Mouse (Mus musculus): ENCODE results near the gene Slco3a1.

Slco3a1 gene

DNA sequence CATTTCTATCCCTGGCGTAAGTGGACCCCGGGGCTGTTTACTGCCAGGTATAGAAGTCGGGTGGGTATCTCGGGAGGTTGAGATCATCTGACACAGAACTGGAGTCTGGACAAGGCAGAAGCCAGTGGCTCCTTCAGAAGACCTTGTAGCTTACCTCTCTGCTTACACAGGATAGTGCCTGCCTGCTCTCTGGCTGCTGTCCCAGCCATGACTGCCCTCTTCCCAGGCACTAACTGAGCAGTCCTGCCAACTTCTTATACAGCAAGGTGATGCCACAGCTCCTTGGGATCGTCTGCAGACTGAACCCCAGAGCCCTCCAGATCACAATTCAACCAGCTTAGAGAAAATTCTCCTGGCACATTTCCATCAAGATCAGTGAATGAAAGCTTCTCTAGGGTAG lies 26.4 kb downstream of the Slco3a1 start:
- no peak for DNase-seq (ENCODE audit: low spot score)

DNA sequence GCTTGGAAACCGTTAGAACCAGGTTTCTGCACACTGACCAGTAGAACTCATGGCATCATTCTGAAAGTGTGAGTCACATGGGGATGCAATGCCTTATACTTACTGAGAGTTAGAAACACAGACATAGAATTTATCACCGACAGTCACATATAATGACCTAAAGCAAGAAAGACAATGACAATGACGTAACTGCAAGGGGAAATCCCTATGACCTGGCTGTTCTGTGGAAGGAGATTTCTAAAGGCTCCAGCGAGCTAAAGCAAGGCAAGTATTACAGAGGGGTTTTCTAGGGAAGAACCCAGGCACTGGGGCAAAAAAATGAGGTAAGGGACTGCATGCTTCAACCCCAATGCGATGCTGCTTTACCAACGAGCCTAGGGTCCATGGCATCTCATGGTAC lies 26.9 kb downstream of the Slco3a1 start:
- DNase-seq (ENCODE audit: low spot score) = no peak

DNA sequence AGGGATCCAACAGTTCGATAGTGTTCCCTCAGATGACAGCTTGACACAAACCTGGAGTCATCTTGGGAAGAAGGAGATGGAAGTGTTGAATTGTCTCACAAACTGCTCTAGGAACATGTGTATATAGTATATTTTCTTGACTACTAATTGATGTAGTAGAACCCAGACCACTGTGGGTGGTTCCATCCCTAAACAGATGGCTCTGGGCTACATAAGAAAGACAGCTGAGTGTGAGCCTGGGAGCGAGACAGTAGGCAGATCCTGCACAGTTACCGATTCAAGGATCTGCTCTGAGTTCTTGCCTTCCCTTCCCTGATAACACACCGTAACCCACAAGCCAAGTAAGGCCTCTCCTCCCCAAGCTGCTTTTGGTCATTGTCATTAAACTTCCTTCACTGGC lies 28.6 kb downstream of the Slco3a1 start:
- DNase-seq (ENCODE audit: low spot score) = no peak

DNA sequence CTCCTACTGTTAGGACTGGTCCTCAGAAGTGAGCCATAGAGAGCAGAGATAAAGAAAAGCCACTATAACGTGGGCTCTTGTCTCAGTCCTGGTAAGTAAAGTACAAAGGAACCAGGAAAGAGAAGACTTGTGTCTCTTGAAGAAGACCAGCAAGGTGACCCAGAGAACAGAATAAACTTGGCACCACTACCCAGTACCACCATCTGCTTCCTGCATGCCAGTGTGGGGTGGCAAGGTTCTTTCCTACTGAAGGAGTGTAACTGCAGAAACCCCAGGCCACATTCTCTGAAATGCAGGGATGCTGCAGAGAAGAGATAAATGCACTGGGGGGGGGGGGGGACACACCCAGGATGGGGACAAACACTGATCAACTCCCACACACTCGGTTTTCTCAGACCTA lies 29.0 kb downstream of the Slco3a1 start:
- no peak for DNase-seq (ENCODE audit: low spot score)

DNA sequence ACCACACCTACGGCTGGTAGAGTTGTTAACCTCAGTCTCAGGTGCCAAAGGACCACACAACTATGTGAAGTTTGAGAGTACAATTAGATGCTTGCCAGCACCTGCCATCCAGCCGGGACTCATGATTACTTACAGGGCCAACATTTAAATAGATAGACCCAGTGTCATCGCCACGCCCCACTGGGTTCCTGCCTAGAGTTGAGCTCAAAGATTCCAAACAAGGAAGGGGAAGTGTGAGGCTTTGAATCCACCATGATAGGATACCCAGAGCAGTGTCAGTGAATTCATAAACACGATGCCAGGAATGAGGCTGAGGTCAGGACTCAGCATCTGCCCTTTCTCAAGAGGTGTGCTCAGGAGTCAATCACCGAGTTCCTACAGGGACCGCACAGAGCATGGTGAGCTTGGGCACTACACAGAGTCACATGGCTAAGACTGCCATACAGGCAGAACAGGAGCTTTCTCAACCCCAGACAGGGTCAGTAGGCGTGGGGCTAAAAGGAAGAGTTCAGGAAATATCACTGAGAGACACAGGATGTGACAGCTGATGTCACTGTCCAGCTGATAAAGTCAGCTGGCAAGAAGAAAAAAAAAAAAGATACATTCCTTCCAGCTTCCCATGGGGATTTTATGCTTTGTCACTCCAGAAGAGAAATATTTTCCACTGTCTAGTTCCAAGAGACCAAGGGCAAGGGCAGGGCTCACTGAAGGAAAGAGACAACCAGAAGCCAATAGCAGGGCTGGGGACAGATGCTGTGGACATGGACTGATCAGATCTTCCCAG lies 30.2 kb downstream of the Slco3a1 start:
- DNase-seq (ENCODE audit: low spot score) = no peak

DNA sequence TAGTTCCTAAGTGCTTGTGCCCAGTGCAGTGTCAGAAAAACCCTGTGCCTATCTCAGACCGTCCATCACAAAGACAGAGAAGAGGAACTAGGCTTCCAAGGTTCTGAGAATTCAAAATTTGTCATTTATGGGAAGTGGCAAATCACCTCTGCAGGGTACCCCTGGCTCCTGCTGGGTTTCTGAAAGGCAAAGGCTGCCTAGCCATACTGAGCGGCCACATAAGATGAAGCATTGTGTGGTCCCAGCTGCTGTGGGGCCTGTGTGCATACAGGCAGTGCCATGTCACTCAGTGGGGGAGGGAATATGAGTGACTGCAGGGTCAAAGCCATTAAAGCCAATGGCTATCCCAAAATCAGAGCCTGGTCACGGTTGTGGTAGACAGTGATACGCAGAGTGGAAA lies 31.5 kb downstream of the Slco3a1 start:
- DNase-seq (ENCODE audit: low spot score) = peak; percentile 14

DNA sequence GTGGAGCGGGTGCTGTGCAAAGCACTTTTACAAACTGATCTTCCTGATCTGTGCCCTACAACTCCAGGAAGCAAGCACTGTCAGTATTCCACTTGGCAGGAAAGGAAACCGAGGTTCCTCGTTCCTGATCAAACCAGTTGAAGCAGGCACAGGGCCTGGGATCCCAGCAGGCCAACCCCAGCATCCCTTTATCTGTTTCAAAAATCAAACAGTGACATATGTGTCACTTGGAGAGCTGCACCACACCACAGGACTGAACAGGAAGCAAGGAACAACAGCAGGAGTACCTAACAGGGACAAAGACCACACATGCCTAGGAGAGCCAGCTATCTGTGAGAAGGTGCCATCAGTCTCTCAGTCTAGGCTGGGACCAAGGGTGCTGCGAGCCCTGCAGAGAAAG lies 32.3 kb downstream of the Slco3a1 start:
- DNase-seq (ENCODE audit: low spot score) = no peak

DNA sequence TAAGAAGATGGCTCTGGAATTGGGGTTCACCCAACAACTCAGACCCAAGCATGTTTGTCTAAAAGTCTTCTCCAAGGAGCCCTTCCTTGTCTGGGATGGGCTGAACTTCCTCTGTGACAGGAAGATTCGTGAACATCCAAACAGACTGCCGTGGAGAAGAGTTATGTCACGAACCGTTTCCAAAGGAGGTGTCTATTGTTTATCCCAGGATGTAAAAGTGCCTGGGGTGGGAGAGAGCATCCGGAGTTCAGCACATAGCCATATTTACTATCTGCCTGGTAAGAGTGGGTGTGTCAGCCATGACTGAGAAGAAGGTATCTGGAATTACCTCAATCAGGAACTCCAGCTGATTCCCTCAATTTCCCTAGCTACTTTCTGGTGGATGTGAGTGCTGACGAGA lies 35.2 kb downstream of the Slco3a1 start:
- no peak for DNase-seq (ENCODE audit: low spot score)

DNA sequence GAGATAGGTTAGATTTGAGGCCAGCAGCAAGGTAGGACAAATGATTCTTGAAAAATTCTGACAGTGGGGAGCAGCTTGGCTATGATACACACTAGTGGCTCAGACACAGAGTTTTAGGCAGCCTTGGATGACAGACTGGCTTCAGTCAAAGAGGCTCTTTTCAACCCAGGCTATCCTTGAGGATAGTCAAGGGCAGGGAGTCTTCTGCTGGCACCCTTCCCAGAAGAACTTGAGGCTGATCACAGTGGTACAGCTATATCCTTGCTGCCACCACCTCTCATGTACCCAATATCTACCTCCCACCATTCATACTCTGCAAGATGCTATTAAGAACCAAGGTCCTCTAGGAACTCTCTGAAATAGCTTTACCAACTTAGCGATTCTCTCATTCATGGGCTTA lies 35.8 kb downstream of the Slco3a1 start:
- DNase-seq (ENCODE audit: low spot score) = no peak

DNA sequence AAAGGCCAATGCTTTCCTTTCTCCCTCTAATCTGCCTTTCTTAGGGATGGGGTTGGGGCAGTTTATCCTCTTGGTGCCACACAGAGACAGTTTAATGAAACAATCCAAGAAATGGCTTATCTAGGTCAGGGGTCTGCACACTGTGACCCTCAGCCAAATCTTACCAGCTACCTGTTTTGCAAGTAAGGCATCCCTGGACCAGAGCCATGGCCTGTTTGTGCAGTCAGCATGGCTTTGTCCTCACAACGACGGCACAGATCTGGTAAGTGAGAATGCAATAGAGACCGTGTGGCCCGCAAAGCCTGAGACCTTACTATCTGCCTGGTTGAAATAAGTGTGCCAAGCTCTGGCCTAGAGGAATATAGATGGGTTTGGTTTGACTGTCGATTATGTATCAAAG lies 36.3 kb downstream of the Slco3a1 start:
- no peak for DNase-seq (ENCODE audit: low spot score)

DNA sequence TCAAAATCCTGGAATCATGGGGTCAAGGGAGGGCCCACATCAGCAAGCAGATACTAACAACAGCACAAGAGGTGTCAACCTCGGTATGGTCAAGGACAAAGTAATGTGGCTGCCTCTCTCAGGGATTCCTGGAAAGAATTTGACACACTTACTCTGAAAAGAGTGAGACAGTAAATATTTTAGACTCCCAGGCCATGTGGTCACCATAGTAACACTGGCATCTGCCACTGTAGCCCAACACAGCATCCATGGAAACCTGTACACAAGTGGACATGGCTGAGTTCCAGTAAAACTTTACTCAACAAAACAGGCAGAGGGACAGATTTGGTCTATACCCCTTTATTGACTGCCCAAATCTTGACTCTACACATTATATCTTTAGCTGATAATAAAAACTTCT lies 43.9 kb downstream of the Slco3a1 start:
- DNase-seq (ENCODE audit: low spot score) = no peak

DNA sequence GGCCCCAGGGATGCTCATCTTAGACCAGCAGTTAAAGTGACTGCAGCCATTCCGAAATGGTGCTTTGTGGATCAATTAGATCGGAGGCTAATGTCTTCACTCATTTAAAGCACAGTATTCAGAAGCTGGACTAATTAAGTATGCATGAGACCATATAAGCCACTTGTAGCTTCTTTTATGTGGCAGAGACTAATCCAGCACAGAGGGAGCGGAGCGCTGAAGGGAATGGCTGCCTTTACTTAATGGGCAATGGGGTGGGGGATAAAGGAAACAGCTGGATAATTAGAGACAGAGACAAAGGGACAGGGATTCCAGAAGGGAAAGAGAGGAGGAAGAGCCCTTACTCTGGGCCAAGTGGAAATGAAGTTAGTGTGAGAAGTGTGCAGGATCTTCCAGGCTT lies 46.4 kb downstream of the Slco3a1 start:
- no peak for DNase-seq (ENCODE audit: low spot score)

DNA sequence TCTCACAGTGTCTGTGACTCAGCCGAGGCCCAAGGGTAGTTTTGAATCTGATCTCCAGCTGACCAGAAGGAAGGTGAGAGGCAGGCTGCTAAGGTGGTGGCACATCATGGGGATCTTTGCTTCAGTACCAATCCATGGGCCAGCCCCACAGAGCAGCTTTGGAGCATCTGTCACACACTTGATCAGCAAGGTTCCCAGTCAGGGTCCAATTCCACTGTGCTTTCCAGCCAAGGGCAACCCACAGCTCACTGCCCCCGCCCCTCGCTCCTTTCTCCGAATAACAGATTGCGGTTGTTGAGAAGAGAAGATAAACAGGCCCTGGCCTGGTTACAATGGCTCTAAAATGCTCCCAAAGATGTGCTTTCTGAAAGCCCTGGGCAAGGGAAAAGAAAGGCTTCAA lies 47.7 kb downstream of the Slco3a1 start:
- no peak for DNase-seq (ENCODE audit: low spot score)

DNA sequence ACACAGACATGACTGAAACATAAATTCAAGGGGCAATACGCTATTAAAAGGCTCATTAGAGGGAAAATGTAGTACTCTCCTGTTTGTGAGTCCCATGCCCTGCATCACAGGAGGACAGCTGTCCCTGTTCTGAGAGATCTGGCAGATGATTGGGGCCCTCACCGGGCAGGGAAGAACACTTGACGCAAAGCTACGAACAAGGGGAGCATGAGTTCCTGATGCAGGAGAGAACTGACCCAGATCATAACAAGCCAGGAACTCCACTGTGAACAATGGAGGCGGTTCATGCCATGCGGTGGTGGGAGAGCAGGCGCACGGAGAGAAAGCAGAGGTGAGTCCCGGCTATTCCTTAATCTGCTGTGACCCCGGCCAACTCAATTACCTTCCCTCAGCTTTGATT lies 48.9 kb downstream of the Slco3a1 start:
- no peak for DNase-seq (ENCODE audit: low spot score)

DNA sequence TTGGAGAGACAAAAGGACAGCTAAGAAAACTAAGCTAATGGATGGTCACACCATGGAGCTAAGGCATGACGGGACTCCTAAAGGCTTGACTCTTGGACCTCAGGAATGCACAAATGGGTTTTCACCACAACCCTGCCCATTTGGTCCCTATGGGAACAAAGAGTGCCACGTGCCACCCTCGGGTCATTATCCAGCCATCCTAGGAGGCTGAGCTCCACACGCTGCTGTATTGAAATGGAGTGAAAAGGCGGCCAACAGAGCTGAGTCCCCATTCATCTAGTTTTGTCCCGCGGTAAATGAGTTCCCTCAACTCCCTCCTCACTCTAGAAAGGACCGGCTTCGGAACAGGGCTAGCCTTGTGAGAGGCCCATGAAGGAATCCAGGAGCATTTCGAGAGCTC lies 53.4 kb downstream of the Slco3a1 start:
- DNase-seq (ENCODE audit: low spot score) = peak; percentile 66

DNA sequence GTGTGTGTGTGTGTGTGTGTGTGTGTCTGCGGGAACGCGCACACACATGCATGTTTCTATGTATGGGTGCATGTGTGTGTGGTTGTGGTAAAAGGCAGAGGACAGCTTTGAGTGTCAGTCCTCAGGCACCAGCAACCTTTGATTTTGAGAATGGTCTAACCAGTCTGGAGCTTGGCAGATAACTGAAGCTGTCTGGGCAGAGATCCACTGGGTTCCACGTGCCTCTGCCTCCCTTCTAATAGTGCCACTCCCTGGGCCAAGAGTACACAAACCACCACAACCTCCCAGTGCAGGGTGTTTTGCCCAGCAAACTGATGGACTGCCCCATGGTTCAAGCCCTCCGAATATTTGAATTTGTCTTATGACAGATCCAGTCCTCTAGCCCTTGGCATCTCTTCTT lies 55.1 kb downstream of the Slco3a1 start:
- DNase-seq (ENCODE audit: low spot score) = no peak

DNA sequence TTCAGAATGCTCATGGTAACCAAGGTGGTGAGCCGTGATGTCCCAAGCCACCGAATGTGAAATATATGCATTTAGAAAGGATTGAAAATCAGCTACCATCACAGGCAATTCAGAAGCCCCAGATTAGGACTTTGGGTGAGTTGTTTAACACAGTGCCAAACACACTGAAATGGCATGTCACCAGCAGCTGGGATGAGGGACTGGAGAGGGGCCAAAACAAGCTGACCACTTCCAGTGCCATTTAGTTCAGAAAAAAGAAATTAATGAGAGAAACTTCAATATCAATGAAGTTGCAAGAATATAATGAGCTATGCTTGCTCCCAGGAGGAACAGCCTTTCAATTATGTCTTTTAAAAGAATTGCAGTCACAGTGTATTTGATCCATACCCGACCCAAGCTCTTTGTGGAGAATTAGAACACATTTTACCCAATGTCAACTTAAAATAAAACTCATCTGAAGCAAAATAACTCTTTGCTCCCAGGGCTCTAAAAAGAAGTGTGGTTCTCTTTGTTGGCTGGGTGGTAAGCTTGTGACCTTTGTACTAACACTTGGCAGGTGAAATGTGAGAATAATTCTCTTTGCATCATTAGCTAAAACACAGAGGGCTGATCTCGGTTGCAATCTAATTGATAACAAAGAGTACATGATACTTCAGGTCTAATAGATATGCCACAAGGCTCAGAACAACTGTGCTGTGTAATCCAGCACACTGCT lies 56.2 kb downstream of the Slco3a1 start:
- no peak for DNase-seq (ENCODE audit: low spot score)

DNA sequence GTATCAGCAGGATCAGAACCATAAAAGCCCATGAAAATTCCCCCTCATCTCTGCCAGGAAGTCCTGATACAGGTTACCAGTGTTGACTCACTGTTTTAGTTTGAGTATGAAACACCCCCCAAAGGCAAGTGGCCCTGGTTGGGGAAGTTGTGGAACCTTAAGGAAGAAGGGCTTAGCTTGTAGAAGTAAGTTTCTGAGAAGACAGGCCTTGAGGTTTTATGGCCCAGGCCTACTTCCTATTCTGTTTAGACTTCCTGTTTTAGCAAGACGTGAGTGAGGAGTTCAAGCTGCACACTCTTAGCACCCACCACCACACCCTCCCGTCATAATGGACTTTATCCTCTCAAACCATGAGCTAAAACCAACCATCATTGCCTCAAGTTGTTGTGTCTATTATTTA lies 57.4 kb downstream of the Slco3a1 start:
- DNase-seq (ENCODE audit: low spot score) = no peak

DNA sequence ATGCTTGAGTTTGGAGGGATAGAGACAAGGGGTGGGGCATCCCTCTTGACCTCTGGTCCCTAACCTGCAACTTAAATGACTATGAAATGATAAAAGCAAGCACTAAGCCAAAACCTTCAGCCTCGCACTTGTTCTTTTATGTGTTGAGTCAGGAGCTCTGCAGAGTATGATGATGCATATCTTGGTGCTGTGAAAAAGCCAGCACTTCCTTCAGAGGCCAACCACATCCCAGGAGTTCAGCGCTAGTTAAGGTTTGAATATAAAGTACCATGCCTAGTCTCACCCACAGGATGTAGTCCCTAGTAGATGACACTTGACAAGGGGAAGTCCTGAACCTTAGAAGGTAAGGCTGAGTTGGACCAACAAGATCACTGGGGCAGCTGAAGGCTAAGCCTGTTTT lies 59.1 kb downstream of the Slco3a1 start:
- DNase-seq (ENCODE audit: low spot score) = no peak

DNA sequence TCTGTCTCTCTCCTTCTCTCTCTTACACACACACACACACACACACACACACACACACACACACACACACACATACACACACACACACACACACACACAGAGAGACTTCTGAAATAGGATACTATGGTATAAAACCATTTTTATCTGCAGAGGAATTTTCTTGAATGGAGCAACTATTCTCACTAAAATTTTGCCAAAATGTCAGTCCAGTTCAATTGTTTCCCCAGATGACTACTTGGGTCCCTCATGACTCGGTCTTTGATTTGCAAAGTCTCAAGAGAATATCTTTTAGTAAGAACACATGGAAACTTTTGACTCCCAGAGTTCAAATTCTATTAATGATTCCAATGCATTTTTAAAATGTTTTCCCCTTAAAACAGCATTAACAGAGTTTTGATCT lies 60.8 kb downstream of the Slco3a1 start:
- DNase-seq (ENCODE audit: low spot score) = no peak

DNA sequence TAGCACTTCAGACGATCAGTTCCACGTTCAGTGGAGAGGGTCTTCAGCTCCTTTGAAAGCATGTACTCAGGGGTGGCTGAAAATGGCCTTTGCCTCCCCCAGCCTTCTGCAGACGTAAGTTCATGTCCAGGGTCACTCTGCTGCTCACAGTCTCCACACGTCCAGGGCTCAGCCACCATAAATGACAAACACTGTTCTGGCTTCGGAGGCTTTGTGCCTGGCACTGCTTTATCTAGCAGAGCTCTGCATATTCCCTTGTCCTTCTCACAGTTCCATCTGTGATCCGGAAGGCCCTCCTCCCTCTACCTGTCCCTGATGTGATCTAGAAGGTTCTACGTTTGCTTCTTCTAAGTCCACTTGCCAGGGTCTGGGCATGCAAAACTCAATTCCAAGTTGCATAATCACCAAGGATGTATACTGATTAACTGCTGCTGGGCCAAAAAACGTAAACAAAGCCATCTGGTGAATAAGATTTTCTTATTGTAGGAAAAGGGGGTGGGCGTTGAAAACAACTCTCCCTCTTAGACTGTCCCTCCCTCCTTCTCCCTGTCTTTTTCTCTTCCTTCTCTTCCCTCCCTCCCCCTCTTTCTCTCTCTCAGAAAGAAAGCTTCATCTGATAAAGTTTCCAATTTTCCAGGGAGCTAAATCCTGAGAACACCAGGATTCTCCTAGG lies 62.8 kb downstream of the Slco3a1 start:
- no peak for DNase-seq (ENCODE audit: low spot score)

DNA sequence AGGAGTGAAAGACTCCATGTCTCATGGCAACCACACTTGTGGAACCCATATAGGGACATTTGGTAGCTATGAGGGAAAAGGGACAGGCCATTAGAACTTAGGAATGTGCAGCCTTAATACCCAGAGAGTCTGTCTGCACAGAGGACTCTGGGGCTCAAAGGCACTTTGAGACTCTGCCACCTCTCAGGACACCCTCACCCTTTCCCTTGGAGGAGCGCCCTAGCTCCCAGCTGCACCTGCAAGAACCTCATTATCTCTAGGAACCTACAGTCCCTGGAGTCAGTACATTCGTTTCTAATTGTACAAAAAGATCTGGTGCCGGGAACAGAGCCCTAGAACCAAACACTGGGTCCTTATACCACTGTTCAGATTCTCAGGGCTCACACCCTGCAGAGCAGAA lies 66.4 kb downstream of the Slco3a1 start:
- no peak for DNase-seq (ENCODE audit: low spot score)

DNA sequence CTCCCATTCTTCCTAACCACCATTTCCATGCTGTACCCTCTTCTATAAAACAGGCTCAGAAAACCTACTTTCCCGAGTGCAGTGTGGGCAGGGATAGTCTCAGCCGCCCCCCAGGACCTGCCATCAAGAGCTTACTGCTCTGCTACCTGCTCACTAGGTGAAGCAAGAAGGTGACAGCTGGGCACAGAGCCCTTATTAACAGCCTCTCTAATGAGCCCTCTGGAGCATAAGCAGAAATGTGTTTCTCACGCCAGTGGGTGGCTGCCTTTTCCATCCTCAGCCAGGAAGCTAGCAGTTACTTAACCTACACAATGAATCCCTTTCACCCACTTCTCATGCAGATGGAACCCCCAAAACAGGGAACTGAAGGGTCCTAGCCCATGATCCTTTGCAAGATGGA lies 66.9 kb downstream of the Slco3a1 start:
- DNase-seq (ENCODE audit: low spot score) = no peak
